Mouse (Mus musculus): ENCODE data around the gene Fancc.

DNA sequence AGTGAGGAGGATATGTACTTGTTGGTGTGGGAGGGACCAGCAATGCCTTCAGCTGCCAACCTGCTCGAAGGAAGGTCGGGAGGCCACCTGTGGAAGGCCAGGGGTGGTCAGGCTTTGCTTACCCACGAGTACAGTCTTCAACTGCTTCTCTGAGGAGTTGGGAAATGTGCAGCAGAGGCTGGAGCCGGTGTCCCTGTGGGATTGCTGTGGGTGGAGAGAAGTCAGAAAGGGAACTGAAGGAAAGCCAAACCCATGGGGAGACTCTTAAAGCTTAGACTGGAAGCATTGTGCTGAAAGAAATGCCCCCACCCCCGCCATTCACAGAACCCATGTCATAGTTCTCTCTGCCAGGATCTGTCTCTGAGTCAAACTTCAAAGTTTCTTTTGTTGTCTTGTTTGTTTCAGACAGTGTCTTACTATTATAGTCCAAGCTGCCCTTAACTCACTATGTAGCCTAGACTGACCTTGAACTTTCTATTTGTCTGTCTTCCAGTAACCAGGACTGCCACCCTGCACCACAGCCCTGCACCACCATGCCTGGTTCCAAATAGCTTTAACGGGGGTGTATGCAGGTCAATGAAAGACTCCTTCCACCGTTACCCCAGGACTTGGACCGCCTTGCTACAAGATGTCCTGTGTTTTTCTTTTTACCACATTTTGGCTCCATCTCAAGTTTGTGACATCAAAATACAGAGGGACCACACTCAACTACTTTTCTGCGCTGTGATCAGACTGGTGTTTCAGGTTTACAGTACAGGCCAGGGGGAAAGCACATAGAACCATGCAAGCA, 173.6 kb downstream of the Fancc start:
- TF ChIP-seq POLR2A (IDR thresholded peaks at IDR 0.05; ENCODE audit: insufficient read length, low read depth) (no peak), TCF12 (IDR thresholded peaks at IDR 0.05; ENCODE audit: insufficient read depth, poor library complexity, severe bottlenecking) (no peak), POLR2AphosphoS2 (IDR thresholded peaks at IDR 0.05; ENCODE audit: insufficient read length, low read depth) (no peak), MYOG (IDR thresholded peaks at IDR 0.05; ENCODE audit: control insufficient read depth in 1 of 3, insufficient read depth in 1 of 3, insufficient read length in 2 of 3, low read depth in 2 of 3) (no peak), E2F4 (IDR thresholded peaks at IDR 0.05; ENCODE audit: insufficient read depth) (no peak), USF1 (IDR thresholded peaks at IDR 0.05; ENCODE audit: low read depth) (no peak), MAX (IDR thresholded peaks at IDR 0.05; ENCODE audit: low read depth) (no peak), TCF3 (IDR thresholded peaks at IDR 0.05; ENCODE audit: insufficient read length, low read depth) (no peak), REST (IDR thresholded peaks at IDR 0.05; ENCODE audit: insufficient read depth, insufficient read length) (no peak), CEBPB (IDR thresholded peaks at IDR 0.05; ENCODE audit: insufficient read depth, poor library complexity, severe bottlenecking) (no peak), SRF (IDR thresholded peaks at IDR 0.05; ENCODE audit: control insufficient read depth, insufficient read length, low read depth) (no peak), MYOD1 (IDR thresholded peaks at IDR 0.05; ENCODE audit: control insufficient read depth in 1 of 3, insufficient read length in 2 of 3, low read depth in 2 of 3) (no peak)

Measured in myocyte (in vitro differentiated cells).